Mouse (Mus musculus) megakaryocyte, embryonic 14.5 days (primary cell): ENCODE results near the gene Antxr2.

Experiments
- FLI1 ChIP-seq: IDR thresholded peaks from 2 replicates; pipeline ENCODE4 v1.6.1; 2012; ENCODE audit warnings: low read length, inconsistent platforms, mixed read lengths
- GATA1 ChIP-seq: IDR thresholded peaks from 3 replicates; pipeline ENCODE4 v1.6.1; 2012; ENCODE audit warnings: mixed read lengths, low read length, inconsistent platforms, borderline replicate concordance

DNA sequence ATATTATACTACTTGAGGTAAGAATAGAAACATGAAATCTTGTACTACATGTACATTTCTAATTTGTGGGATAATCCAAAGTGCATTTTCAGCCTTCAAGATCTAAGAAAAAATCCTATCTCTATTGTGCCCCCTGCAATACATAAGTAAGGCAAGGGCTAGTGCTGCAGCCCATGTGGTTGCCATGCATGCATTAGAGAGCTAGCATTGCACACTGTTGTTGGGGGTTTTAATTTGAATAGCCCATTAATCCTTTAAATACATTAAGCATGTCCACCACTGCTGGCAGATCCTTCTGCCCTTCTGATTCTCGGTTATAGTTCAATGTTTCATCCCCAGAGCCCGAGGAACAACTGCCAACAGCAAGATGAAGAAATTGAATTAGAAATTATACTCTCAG, 116.0 kb downstream of the Antxr2 start:
- TF ChIP-seq GATA1 (no peak), FLI1 (no peak)
